Mouse (Mus musculus): ENCODE results near the gene Abhd12b.

- no peak for TF ChIP-seq POLR2A (IDR thresholded peaks at IDR 0.05; ENCODE audit: low read depth, low read length)
- TF ChIP-seq CTCF (IDR thresholded peaks at IDR 0.05; ENCODE audit: borderline replicate concordance, insufficient read depth, low read length), result no peak
Measured at GRCm38 (mm10) chr12:70213601-70214000, 59.7 kb downstream of the Abhd12b start.
